Mouse (Mus musculus) ES-Bruce4 (cell line): ENCODE results near the gene Dolk.

ENCODE experiments used
- CTCF ChIP-seq: IDR thresholded peaks from one replicate; pipeline ENCODE4 v1.8.1; 2011; ENCODE audit warnings: low read depth, low read length
- EP300 ChIP-seq: IDR thresholded peaks from 2 replicates; pipeline ENCODE4 v1.6.1; 2011; ENCODE audit warnings: low read depth, low read length; ENCODE audit not compliant: insufficient read depth

DNA sequence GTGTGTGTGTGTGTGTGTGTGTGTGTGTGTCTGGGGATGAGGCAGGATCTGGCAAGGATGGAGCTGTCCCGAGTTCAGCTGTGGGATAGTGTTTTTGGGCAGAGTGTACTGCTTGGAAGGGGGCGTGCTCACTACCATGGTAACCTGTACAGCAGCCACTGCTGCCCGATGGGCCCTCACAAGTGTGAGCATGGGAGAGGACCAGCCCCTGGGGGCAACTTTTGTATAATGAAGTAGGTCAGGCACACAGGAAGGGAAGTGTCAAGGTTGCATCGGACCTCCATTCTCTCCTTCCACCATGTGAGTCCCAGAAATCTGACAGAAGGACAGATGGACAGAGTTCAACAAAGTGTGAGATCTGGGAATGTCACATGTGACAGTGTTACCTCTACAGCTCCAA lies 38.5 kb downstream of the Dolk start:
- no peak for TF ChIP-seq CTCF
- no peak for TF ChIP-seq EP300
